In genomic region chr1:53321662-53322344, GRCm38 (mm10) we compare ENCODE assay signal across 30 mouse cellular contexts. TPM values are rescaled to one million over a fixed set of nuclear protein-coding genes. Genes with fewer than 3 reads are reported as not detected.
"Had no signal": no experiment of that assay in that cellular context is flagged by ENCODE, and none has a peak within 500 bp of the region (broad histone marks: within the 10 kb centered on the region; RNA-seq: fewer than 3 reads in every experiment).

No protein-coding gene starts in this region.

- H3K4me2 ChIP-seq: intestine, embryonic 15.5 days; kidney, embryonic 15.5 days; liver, embryonic 15.5 days; lung, embryonic 15.5 days; midbrain, embryonic 13.5 days; neural tube, embryonic 13.5 days had no signal

- DNase-seq: kidney, adult 11 months; kidney, adult 8-10 months; kidney, postnatal 10 days; layer of hippocampus, postnatal 36 days; lung, postnatal 14 days; lung, postnatal 4 days; retina, postnatal 1 day; right cerebral cortex, postnatal 25 days; thymus, adult 18-20 months; thymus, postnatal 36 days had no signal

- H3K9ac ChIP-seq: intestine, embryonic 15.5 days; kidney, embryonic 15.5 days; liver, embryonic 15.5 days; lung, embryonic 15.5 days; midbrain, embryonic 13.5 days; neural tube, embryonic 13.5 days had no signal

- H3K4me1 ChIP-seq: intestine, embryonic 15.5 days; kidney, embryonic 15.5 days; lung, embryonic 15.5 days; midbrain, embryonic 10.5 days; midbrain, embryonic 13.5 days; neural tube, embryonic 13.5 days had no signal

- H3K27ac ChIP-seq: intestine, embryonic 15.5 days; kidney, embryonic 15.5 days; left cerebral cortex, adult 2 months; liver, embryonic 15.5 days; lung, embryonic 15.5 days; midbrain, embryonic 10.5 days; midbrain, embryonic 13.5 days; neural tube, embryonic 13.5 days had no signal

- H3K27me3 ChIP-seq: intestine, embryonic 15.5 days; kidney, embryonic 15.5 days; liver, embryonic 15.5 days; lung, embryonic 15.5 days; midbrain, embryonic 13.5 days; neural tube, embryonic 13.5 days had no signal

- H3K4me3 ChIP-seq: intestine, embryonic 15.5 days; kidney, embryonic 15.5 days; left cerebral cortex, adult 2 months; liver, embryonic 15.5 days; lung, embryonic 15.5 days; midbrain, embryonic 10.5 days; midbrain, embryonic 13.5 days; myocyte; neural tube, embryonic 13.5 days had no signal

- H3K9me3 ChIP-seq: intestine, embryonic 15.5 days; kidney, embryonic 15.5 days; liver, embryonic 15.5 days; lung, embryonic 15.5 days; midbrain, embryonic 10.5 days; midbrain, embryonic 13.5 days; neural tube, embryonic 13.5 days had no signal

- ATAC-seq: intestine, embryonic 15.5 days; midbrain, embryonic 13.5 days; midbrain, embryonic 16.5 days had no signal

RNA-seq across cellular contexts. Expression of gene Gm28778, which starts 24.9 kb away (rescaled TPM):
- total RNA-seq: layer of hippocampus, postnatal 10 days; left cerebral cortex, adult 2 months; left cerebral cortex, postnatal 10 days; megakaryocyte, adult 5-6 weeks; monocyte, adult 5-6 weeks; neutrophil, adult 5-6 weeks had no signal
- polyA plus RNA-seq: intestine, embryonic 15.5 days; kidney, embryonic 15.5 days; limb, embryonic 11.5 days; liver, embryonic 15.5 days; lung, embryonic 15.5 days; midbrain, embryonic 10.5 days; midbrain, embryonic 13.5 days; midbrain, embryonic 16.5 days; myocyte; neural tube, embryonic 13.5 days; stomach, embryonic 16.5 days; urinary bladder, adult 2 months had no signal

RNA-seq across cellular contexts. Expression of gene Asdurf, which starts 30.6 kb away (rescaled TPM):
- total RNA-seq: layer of hippocampus, postnatal 10 days; layer of hippocampus, postnatal 36 days had no signal
- polyA plus RNA-seq: kidney, embryonic 15.5 days; liver, embryonic 15.5 days; lung, embryonic 15.5 days; midbrain, embryonic 10.5 days; midbrain, embryonic 16.5 days; myocyte; spleen, adult 2 months; testis, adult 2 months; urinary bladder, adult 2 months had no signal
